Mouse (Mus musculus): ENCODE data around the gene Arhgap9. TPM values are rescaled to one million over a fixed set of nuclear protein-coding genes. Genes with fewer than 3 reads are reported as not detected.

Arhgap9 gene
- under 1 TPM; 0.46 to 0.83 TPM for total RNA-seq (2021)
- long read RNA-seq, experiment 1: 0 reads
- long read RNA-seq, experiment 2, partial matches to known transcripts: 0 of 3 reads
- long read RNA-seq, experiment 2, other reads (novel, unspliced or antisense): 0 of 3 reads

- no peak for DNase-seq (ENCODE audit: low spot score)
Measured at GRCm38 (mm10) chr10:127321621-127322020, at the start of gene Arhgap9. Arhgap9 (plus strand) TSS chr10:127321964.

- no peak for DNase-seq (ENCODE audit: low spot score)
Measured at GRCm38 (mm10) chr10:127272371-127272770, 49.4 kb upstream of the Arhgap9 start.

DNA sequence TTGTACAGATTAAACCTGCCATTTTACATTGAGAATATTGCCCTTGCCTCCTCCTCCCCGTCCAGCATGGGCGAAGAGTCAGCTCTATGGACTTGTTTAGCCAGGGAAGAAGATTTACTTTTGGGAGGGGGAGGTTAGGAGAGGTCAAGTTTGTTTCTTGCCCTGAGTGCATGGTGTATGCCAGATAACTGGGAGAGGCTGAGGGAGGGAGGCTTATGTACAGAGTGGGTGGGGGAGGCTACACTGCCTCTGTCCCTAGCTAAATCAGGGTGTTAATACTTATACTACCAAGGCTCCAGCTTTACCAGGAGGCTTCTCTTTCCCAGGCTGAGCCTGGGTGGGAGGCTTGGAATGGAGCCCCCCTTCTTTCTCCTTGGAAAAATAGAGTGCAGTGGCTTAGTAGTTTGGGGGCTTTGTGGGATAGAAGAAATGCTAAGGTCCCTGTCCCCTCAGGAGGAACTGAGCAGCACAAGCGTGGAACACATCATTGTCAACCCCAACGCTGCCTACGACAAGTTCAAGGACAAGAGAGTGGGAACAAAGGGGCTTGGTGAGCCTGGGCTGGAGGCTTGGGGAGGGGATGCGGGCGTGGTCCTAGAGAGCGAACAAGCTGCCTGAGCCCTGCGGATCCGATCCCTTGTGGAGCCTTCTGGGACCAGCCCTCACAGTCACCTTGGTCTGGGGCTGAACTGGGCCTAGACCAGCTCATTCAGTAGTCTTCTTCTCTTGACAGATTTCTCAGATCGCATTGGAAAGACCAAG is 47.3 kb upstream of the Arhgap9 start:
- no peak for DNase-seq (ENCODE audit: low spot score)

DNA sequence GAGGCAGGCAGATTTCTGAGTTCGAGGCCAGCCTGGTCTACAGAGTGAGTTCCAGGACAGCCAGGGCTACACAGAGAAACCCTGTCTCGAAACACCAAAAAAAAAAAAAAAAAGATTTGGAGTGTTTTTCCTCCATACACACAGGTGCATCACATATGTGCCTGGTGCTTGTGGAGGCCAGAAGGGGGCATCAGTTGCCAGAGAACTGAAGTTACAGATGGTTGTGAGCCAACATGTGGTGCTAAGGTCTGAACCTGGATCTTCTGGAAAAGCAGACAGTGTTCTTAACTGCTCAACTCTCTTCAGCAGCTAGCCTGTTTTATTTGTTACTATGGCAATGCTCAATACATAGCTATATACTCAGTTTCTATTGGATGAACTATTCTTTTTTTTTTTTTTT is 42.0 kb upstream of the Arhgap9 start:
- no peak for DNase-seq (ENCODE audit: low spot score)

- DNase-seq (ENCODE audit: low spot score): no peak
Measured at GRCm38 (mm10) chr10:127281316-127281715, 40.4 kb upstream of the Arhgap9 start.

GRCm38 (mm10) chr10:127282620-127283215 is 39.0 kb upstream of the Arhgap9 start:
- no peak for DNase-seq (ENCODE audit: low spot score)

DNA sequence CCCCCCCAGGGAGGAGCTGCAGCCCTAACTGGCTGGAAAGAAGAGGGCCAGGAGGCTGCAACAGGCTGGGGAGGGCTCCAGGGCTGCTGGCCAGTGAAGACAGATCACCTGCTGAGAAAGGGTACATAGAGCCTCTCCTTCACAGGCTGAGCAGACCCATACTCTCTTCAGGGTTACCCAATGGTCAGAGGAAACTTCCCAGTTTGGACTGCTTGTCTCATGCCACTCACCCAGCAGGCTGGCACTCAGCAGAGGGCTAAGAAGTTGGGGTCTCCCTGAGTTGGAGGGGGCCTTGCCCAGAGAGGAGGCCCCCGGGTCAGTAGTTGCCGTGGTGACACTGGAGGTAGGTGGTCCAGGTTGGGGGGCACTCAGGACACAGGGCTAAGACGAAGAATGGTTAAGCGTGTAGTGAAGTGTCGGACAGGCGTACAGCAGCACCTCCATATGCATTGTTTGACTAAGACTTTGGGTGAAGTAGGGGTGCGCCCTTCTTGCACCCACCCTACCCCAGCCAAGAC is 37.6 kb upstream of the Arhgap9 start:
- DNase-seq (ENCODE audit: low spot score): no peak

DNA sequence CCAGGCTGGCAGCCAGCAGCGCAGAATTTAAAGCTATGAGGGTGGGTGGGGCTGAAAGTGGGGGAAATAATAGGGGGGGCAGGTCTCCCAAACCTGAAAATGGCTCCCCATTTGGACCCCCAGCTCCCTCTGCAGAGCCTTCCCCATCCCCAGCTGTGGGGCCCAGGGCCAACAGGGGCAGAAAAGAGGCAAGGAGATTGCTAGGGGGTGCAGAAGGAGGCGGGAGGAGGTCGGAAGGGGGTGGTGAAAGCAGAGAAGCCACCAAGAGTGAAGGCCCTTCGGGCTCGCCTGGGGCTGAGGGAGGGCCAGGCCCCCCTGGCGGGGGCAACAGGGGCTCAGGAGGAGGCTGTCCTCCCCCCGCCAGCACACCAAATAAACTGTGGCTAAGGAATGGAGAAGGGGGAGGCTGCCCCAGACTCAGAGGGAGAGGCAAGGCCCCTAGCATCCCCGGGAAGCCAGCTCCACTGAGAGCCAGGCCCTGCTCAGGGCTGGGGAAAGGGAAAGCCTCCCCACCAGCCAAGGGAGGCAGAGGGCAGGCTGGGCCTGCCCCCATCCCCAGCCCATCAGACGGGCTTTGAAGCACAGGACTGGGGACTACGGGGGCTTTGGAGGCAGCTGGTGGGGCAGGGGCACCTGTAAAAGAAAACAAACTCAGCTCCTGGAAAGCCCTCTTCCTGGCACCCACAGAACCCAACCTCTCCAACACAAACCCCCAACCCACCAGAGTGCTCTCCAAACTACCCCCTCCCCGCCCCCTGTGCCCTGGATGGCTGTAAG is 36.9 kb upstream of the Arhgap9 start:
- no peak for DNase-seq (ENCODE audit: low spot score)

GRCm38 (mm10) chr10:127285644-127286043 is 36.1 kb upstream of the Arhgap9 start:
- no peak for DNase-seq (ENCODE audit: low spot score)

DNA sequence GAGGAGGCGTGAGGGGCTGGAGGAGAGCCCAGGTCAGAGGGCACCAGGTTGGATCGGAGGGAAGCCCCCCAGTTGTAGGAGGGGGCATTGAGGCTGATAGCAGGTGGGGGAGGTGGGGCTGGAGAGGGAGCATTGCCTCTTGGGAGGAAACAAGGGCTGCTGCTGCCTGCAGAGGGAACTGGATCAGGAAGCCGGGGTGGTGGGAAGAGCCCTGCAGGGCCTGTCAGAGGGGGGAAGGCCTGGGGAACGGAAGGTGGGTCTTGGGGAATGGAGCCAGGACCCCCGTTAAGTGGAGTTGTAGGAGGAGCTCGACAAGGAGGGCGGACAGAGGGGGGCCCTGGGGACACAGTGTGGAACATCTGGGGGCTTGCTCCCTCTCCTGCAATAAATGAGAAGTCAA is 35.6 kb upstream of the Arhgap9 start:
- DNase-seq (ENCODE audit: low spot score): no peak

DNA sequence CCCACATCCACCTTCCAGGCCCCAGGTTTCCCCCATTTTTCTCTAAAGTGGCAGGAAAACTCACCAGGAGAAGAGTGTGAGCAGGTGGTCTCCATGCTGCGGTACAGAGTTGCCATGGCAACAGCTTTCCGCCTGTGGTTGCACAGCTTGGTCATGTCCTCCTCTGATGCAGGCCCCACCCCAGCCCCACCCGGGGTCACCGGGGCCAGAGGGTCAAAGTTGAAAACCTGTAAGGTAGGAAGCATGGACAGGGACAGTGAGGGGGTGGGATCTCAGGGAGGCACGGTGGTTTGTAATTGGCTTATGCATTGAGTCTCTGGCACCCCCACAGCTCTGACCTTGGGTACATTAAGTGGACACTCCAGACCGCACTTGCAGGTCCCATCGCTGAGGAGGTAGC is 35.0 kb upstream of the Arhgap9 start:
- DNase-seq (ENCODE audit: low spot score): no peak

DNA sequence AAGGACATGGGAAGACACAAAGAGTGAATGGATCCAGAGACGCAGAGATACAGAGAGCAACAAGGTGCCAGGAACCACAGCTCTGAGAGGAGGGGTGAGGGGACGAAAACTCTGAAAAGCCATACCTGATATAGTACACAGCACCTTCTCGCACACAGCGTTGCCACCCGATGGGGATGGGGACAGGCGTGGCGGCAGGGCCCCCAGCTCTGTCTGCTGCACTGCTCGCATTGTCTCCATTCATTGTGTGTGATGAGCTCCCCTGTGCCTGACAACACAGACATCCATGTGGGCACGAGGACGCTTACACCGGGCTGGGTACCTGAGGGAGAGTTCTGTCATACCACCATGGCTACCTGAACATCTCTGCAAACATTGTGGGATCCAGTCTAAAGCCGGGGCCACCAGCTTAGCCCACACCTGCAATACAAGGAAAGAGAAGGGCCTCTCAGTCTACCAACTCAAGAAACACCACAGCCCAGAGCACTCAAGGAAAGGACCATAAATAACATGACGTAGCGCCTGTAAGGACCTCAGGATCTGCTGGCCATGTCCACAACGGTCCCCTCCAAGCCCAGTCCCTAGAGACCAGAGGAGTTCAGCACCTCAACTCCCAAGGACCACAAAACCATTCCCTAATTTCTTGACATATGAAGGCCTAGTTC is 34.4 kb upstream of the Arhgap9 start:
- no peak for DNase-seq (ENCODE audit: low spot score)

DNA sequence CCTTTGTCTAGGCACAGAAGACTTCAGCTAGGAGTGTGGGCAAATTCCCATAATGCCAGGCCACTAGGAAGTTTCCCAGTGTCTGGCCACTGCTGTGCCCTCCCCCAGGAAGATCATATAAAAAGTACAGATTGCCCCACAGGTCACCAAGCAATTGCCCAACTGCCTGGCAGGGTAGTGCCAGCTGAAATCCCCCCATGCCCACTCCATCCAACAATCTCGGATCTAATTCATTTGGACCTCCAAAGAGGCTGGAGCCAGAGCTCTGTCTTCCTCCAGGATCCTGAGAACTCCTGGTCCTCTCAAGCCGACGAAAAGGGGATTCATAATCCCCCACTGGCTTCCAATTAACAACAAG is 33.8 kb upstream of the Arhgap9 start:
- DNase-seq (ENCODE audit: low spot score): peak; percentile 26

GRCm38 (mm10) chr10:127288328-127288799 is 33.4 kb upstream of the Arhgap9 start:
- peak; percentile 42 for DNase-seq (ENCODE audit: low spot score)

GRCm38 (mm10) chr10:127288800-127289572 is 32.8 kb upstream of the Arhgap9 start, which contains the start of gene Mbd6:
Mbd6 (minus strand) TSS chr10:127289018.
- DNase-seq (ENCODE audit: low spot score): peak; percentile 89

DNA sequence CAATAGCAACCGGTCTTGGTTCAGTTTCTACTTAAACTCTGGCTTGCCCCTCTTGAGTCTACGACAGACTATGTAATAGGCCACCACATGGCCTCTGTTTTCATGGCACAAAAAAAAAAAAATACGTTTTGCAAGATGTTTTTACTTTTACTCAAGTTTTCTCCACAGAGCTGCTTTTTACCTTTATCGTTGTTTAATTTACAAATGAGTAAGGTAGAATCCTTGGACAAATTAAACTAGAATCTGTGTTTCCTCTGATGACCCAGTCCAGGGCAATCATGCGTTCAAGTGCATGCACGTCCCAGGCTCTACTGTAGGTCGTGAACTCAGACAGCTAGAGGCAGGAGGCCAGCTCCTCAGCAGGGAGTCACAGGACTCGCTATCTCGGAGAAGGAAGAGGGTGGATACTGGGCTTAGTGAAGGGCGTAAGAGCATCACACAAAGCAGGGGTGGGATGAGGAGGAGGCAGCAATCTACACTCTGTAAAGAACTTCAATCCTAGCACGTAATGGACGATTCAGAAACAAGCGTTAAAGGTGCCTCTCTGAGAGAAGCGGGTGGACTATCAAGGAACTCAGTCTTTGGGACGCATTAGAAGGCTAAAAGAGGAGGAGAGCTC is 32.1 kb upstream of the Arhgap9 start:
- peak; percentile 71 for DNase-seq (ENCODE audit: low spot score)

GRCm38 (mm10) chr10:127290307-127290929 is 31.3 kb upstream of the Arhgap9 start:
- peak; percentile 100 for DNase-seq (ENCODE audit: low spot score)

- DNase-seq (ENCODE audit: low spot score): peak; percentile 70
Measured at GRCm38 (mm10) chr10:127290930-127291880, 30.6 kb upstream of the Arhgap9 start.

Data from gastrocnemius, adult 18-20 months (tissue).